Mouse (Mus musculus) liver, postnatal 0 days (tissue): ENCODE measurements around the gene Strn. TPM values are rescaled to one million over a fixed set of nuclear protein-coding genes. Genes with fewer than 3 reads are reported as not detected.
"Not testable (repeated sequence)": the region's sequence is repeated elsewhere in the genome, so short reads cannot be mapped to it uniquely, and the experiment has no call there.

ENCODE experiments used
- ATAC-seq: fragments of 200-750 bp; cut with Nextera tagmentation; 2 replicates; pipeline ENCODE4 v1.8.0; 2017; ENCODE audit warnings: mild to moderate bottlenecking, moderate library complexity
- DNase-seq: peaks from one replicate; pipeline ENCODE4 v3.0.0-alpha.2; 2016
- H3K27ac ChIP-seq: fragments of 300-500 bp; sonication (generic); 2 replicates; pipeline ENCODE4 v1.5.1; 2014; ENCODE audit warnings: antibody characterized with exemption, moderate library complexity, mild to moderate bottlenecking, low read depth
- H3K27me3 ChIP-seq: fragments of 300-500 bp; sonication (generic); 2 replicates; pipeline ENCODE4 v1.6.1; 2014; ENCODE audit warnings: low read length, control low read depth, mixed read lengths; ENCODE audit not compliant: insufficient read depth
- H3K36me3 ChIP-seq: fragments of 300-500 bp; sonication (generic); replicated peaks from 2 replicates; pipeline ENCODE4 v1.6.1; 2014; ENCODE audit warnings: mild to moderate bottlenecking, control low read depth, low read length, moderate library complexity, mixed read lengths; ENCODE audit not compliant: insufficient read depth
- H3K4me1 ChIP-seq: fragments of 300-500 bp; sonication (generic); 2 replicates; pipeline ENCODE4 v1.6.1; 2014; ENCODE audit warnings: antibody characterized with exemption, mild to moderate bottlenecking, control low read depth; ENCODE audit not compliant: insufficient read depth
- H3K4me2 ChIP-seq: fragments of 300-500 bp; sonication (generic); 2 replicates; pipeline ENCODE4 v1.6.1; 2014; ENCODE audit warnings: low read depth, mild to moderate bottlenecking, low read length, moderate library complexity, mixed read lengths
- H3K4me3 ChIP-seq: fragments of 300-500 bp; sonication (generic); 2 replicates; pipeline ENCODE4 v1.5.1; 2014; ENCODE audit warnings: low read depth, low read length
- H3K9ac ChIP-seq: fragments of 300-500 bp; sonication (generic); replicated peaks from 2 replicates; pipeline ENCODE4 v1.6.1; 2014; ENCODE audit warnings: mild to moderate bottlenecking, moderate library complexity
- H3K9me3 ChIP-seq: fragments of 300-500 bp; sonication (generic); 2 replicates; pipeline ENCODE4 v1.6.1; 2016; ENCODE audit warnings: mild to moderate bottlenecking, control low read depth, low read length, mixed read lengths
- CTCF ChIP-seq: sonication (generic); IDR thresholded peaks from 2 replicates; pipeline ENCODE4 v1.5.1; 2016; ENCODE audit warnings: antibody characterized with exemption, low read depth
- EP300 ChIP-seq: IDR thresholded peaks from 2 replicates; pipeline ENCODE4 v1.6.1; 2016; ENCODE audit warnings: antibody characterized with exemption, low read depth, mild to moderate bottlenecking
- WGBS: fragments of 180-500 bp; shearing (Covaris S2); extraction: QIAGEN DNeasy Blood & Tissue Kit; methylation state at CpG from one replicate; pipeline ENCODE4 v1.1.7; 2014; ENCODE audit not compliant: insufficient replicate concordance; 5-methylcytosine and 5-hydroxymethylcytosine counted together
- polyA plus RNA-seq: library from polyadenylated mRNA; unstranded; fragments of >200 nt; fragmentation: Nextera tagmentation; extraction: Ambion mirVana; gene quantifications from 2 replicates; pipeline ENCODE4 v1.2.1, GENCODE M21; 2015

The Strn gene
- polyA plus RNA-seq, 1 experiment from 2014 or later: 1.7 TPM

DNA sequence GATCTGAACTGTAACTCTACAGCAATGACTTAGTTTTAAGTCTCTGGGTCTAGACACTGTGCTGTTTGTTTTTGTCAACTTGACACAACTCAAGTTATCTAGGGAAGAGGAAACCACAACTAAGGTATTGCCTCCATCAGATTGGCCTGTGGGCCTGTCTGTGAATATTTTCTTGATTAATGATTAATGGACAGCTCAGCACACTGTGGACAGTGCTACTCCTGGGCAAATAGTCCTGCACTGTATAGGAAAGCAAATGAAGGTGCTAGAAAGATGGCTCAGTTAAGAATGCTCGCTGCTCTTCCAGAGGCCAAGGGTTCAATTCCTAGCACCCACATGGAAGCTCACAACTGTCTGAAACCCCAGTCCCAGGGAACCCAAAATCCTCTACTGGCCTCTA is 38.0 kb downstream of the Strn start:
- H3K4me2 ChIP-seq: no peak overlapping the region
- H3K27me3 ChIP-seq: no peaks in the 10 kb centered on the region
- no peaks in the 10 kb centered on the region for H3K9me3 ChIP-seq
- WGBS: 50% methylated on average over 1 of the region's 1 CpGs
- ATAC-seq (peak; percentile 54; the same call in 1 of the 2 replicates), DNase-seq (no peak)
- H3K36me3 ChIP-seq: peaks cover 5% of the 10 kb centered on the region; the same call in 1 of the 2 replicates
- H3K27ac ChIP-seq: no peak overlapping the region
- H3K4me3 ChIP-seq: no peak overlapping the region
- TF ChIP-seq CTCF: no peak
- TF ChIP-seq EP300: no peak
- H3K4me1 ChIP-seq: no peaks in the 10 kb centered on the region; the same call in 1 of the 2 replicates
- H3K9ac ChIP-seq: no peak overlapping the region

DNA sequence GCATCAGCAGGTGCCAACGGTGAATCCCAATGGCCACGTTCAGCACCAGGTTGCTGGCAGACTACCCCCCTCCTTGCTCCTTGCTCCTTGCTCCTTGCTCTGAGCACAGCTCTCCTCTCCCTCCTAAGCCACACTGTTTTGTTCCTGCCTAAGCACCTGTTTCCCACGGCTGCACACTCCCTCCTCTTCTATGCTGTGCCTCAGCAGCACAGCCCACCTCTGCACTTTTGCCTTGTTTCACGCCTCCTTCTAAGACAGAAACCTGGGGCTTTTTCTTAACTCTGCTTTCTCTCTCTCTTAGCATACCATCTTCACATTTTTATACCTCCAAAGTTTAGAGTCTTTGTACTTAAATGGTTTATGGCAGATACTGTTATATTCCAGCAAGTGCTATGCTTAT is 39.5 kb downstream of the Strn start:
- H3K4me1 ChIP-seq: no peaks in the 10 kb centered on the region; the same call in 1 of the 2 replicates
- no peak overlapping the region for H3K9ac ChIP-seq
- DNase-seq (no peak), ATAC-seq (no peak)
- H3K27me3 ChIP-seq: no peaks in the 10 kb centered on the region
- H3K4me2 ChIP-seq: no peak overlapping the region
- TF ChIP-seq EP300: no peak
- no peak for TF ChIP-seq CTCF
- no peaks in the 10 kb centered on the region for H3K9me3 ChIP-seq
- 90% methylated on average over 4 of the region's 4 CpGs for WGBS
- peaks cover 5% of the 10 kb centered on the region; the same call in 1 of the 2 replicates for H3K36me3 ChIP-seq
- no peak overlapping the region for H3K4me3 ChIP-seq
- H3K27ac ChIP-seq: no peak overlapping the region

GRCm38 (mm10) chr17:78696922-78697321 is 40.1 kb downstream of the Strn start:
- DNase-seq (no peak), ATAC-seq (no peak)
- no peaks in the 10 kb centered on the region for H3K27me3 ChIP-seq
- no peak overlapping the region for H3K4me3 ChIP-seq
- TF ChIP-seq EP300 (no peak), CTCF (no peak)
- H3K4me2 ChIP-seq: no peak overlapping the region
- H3K27ac ChIP-seq: no peak overlapping the region
- no peaks in the 10 kb centered on the region; the same call in 1 of the 2 replicates for H3K4me1 ChIP-seq
- no peak overlapping the region for H3K9ac ChIP-seq
- H3K36me3 ChIP-seq: peaks cover 5% of the 10 kb centered on the region; the same call in 1 of the 2 replicates
- 74% methylated on average over 5 of the region's 5 CpGs for whole genome bisulfite sequencing
- H3K9me3 ChIP-seq: no peaks in the 10 kb centered on the region

GRCm38 (mm10) chr17:78689231-78689630 is 47.8 kb downstream of the Strn start:
- H3K9me3 ChIP-seq, H3K4me2 ChIP-seq, H3K4me1 ChIP-seq, H3K27me3 ChIP-seq, ATAC-seq, H3K4me3 ChIP-seq, DNase-seq, H3K9ac ChIP-seq, H3K27ac ChIP-seq: not testable (repeated sequence)
- 87% methylated on average over 3 of the region's 3 CpGs for WGBS
- peaks cover 23% of the 10 kb centered on the region for H3K36me3 ChIP-seq

GRCm38 (mm10) chr17:78687971-78688370 is 49.0 kb downstream of the Strn start:
- Histone ChIP-seq H3K27me3 (no peaks in the 10 kb centered on the region), H3K4me3 (no peak overlapping the region), H3K4me2 (no peak overlapping the region), H3K4me1 (no peaks in the 10 kb centered on the region), H3K9me3 (no peaks in the 10 kb centered on the region), H3K36me3 (peaks cover 23% of the 10 kb centered on the region), H3K9ac (no peak overlapping the region), H3K27ac (no peak overlapping the region)
- 79% methylated on average over 5 of the region's 5 CpGs for WGBS
- TF ChIP-seq CTCF (no peak), EP300 (no peak)
- DNase-seq: no peak
- no peak for ATAC-seq

GRCm38 (mm10) chr17:78685004-78685403 is 52.0 kb downstream of the Strn start:
- no peaks in the 10 kb centered on the region for H3K9me3 ChIP-seq
- H3K4me1 ChIP-seq: no peaks in the 10 kb centered on the region
- no peaks in the 10 kb centered on the region for H3K27me3 ChIP-seq
- 48% methylated on average over 5 of the region's 5 CpGs for WGBS
- no peak for DNase-seq
- H3K4me2 ChIP-seq: no peak overlapping the region
- H3K27ac ChIP-seq: no peak overlapping the region
- ATAC-seq: no peak
- peaks cover 19% of the 10 kb centered on the region; the same call in 1 of the 2 replicates for H3K36me3 ChIP-seq
- no peak overlapping the region for H3K4me3 ChIP-seq
- TF ChIP-seq EP300 (no peak), CTCF (no peak)
- H3K9ac ChIP-seq: no peak overlapping the region

GRCm38 (mm10) chr17:78682351-78682750 is 54.6 kb downstream of the Strn start:
- WGBS: 74% methylated on average over 6 of the region's 6 CpGs
- Histone ChIP-seq H3K36me3 (peaks cover 21% of the 10 kb centered on the region), H3K9me3 (no peaks in the 10 kb centered on the region), H3K9ac (no peak overlapping the region), H3K27ac (no peak overlapping the region), H3K4me3 (no peak overlapping the region), H3K4me1 (no peaks in the 10 kb centered on the region), H3K4me2 (no peak overlapping the region), H3K27me3 (no peaks in the 10 kb centered on the region)
- TF ChIP-seq CTCF: no peak
- no peak for TF ChIP-seq EP300
- DNase-seq: no peak
- no peak for ATAC-seq
